Mouse (Mus musculus) lung, embryonic 14.5 days (tissue): ENCODE measurements around the gene Slco4a1. TPM values are rescaled to one million over a fixed set of nuclear protein-coding genes. Genes with fewer than 3 reads are reported as not detected.
A peak's percentile ranks its signal among the peaks of the same experiment; 100 is the strongest.

ENCODE experiments used
- ATAC-seq: fragments of 200-750 bp; cut with Nextera tagmentation; 2 replicates; pipeline ENCODE4 v1.8.0; 2017; ENCODE audit warnings: mild to moderate bottlenecking, moderate TSS enrichment, moderate library complexity; ENCODE audit not compliant: insufficient read depth
- DNase-seq: peaks from one replicate; pipeline ENCODE4 v3.0.0-alpha.2; 2015
- H3K27ac ChIP-seq: fragments of 300-500 bp; sonication (generic); 2 replicates; pipeline ENCODE4 v1.5.1; 2014; ENCODE audit warnings: low read depth, mild to moderate bottlenecking, moderate library complexity
- H3K27me3 ChIP-seq: fragments of 300-500 bp; sonication (generic); 2 replicates; pipeline ENCODE4 v1.6.1; 2014; ENCODE audit warnings: low read length, control low read depth; ENCODE audit not compliant: insufficient read depth
- H3K36me3 ChIP-seq: fragments of 300-500 bp; sonication (generic); 2 replicates; pipeline ENCODE4 v1.6.1; 2014; ENCODE audit warnings: control low read depth; ENCODE audit not compliant: insufficient read depth
- H3K4me1 ChIP-seq: fragments of 300-500 bp; sonication (generic); 2 replicates; pipeline ENCODE4 v1.6.1; 2014; ENCODE audit warnings: antibody characterized with exemption, control low read depth; ENCODE audit not compliant: insufficient read depth
- H3K4me2 ChIP-seq: fragments of 300-500 bp; sonication (generic); 2 replicates; pipeline ENCODE4 v1.6.1; 2014; ENCODE audit warnings: mild to moderate bottlenecking
- H3K4me3 ChIP-seq: fragments of 300-500 bp; sonication (generic); 2 replicates; pipeline ENCODE4 v1.5.1; 2014; ENCODE audit warnings: low read depth, low read length
- H3K9ac ChIP-seq: fragments of 300-500 bp; sonication (generic); 2 replicates; pipeline ENCODE4 v1.6.1; 2014
- H3K9me3 ChIP-seq: fragments of 300-500 bp; sonication (generic); 2 replicates; pipeline ENCODE4 v1.6.1; 2016; ENCODE audit warnings: low read depth, low read length, control low read depth
- CTCF ChIP-seq: IDR thresholded peaks from 2 replicates; pipeline ENCODE4 v1.5.1; 2016; ENCODE audit warnings: antibody characterized with exemption, low read depth
- WGBS: fragments of 180-500 bp; shearing (Covaris S2); extraction: QIAGEN DNeasy Blood & Tissue Kit; methylation state at CpG from one replicate; pipeline ENCODE4 v1.1.7; 2014; 5-methylcytosine and 5-hydroxymethylcytosine counted together
- polyA plus RNA-seq: library from polyadenylated mRNA; unstranded; fragments of >200 nt; fragmentation: Nextera tagmentation; extraction: Ambion mirVana; gene quantifications from 2 replicates; pipeline ENCODE4 v1.2.1, GENCODE M21; 2014

Slco4a1 gene
- polyA plus RNA-seq, 1 experiment from 2014 or later = 0.47 TPM

DNA sequence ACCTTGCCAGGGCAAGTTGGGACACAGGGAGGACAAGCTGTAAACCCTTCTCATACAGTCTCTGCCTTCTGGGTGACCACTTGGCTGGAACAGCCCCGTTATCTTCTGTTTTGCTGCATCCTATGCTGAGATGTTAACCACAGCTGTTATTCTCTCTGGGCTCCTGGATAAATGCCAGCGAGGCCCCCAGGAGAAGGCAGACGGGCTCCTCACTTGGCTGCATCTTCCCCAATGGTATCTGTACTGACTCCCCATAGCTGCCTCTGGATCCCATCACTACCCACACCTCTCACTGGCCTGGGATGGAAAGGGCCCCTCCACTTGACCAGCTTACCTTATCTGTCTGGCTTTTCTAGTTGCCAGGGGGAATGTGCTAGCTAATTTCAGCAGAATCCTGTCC, 57.0 kb downstream of the Slco4a1 start:
- H3K36me3 ChIP-seq = no peaks in the 10 kb centered on the region
- H3K9me3 ChIP-seq = no peaks in the 10 kb centered on the region
- no peak overlapping the region for H3K4me2 ChIP-seq
- H3K27me3 ChIP-seq = no peaks in the 10 kb centered on the region
- ATAC-seq (peak; percentile 76; the same call in 1 of the 2 replicates), DNase-seq (peak; percentile 78)
- H3K27ac ChIP-seq = no peak overlapping the region
- H3K4me3 ChIP-seq = no peak overlapping the region
- H3K9ac ChIP-seq = no peak overlapping the region
- TF ChIP-seq CTCF = no peak
- H3K4me1 ChIP-seq = peaks cover 4% of the 10 kb centered on the region; the same call in 1 of the 2 replicates
- 32% methylated on average over 3 of the region's 3 CpGs for WGBS

DNA sequence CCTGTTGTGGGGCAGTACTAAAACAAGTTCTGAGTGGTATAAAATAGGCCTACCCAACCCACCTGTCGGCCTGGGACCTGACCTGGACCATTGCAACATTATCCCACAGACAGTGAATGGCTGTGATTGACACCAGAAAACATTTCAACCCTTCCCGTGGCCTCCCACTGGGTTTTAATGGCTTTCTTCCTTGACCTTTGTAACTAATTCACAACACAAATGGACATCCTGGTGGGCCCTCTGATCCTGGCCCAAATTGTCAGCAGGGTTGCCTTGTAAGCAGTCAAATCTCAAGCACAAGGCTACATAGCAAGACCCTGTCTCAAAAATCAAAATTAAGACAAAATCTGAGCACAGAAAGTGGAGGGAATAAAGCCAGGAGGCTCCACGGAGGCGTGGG, 57.8 kb downstream of the Slco4a1 start:
- no peaks in the 10 kb centered on the region for H3K36me3 ChIP-seq
- DNase-seq = no peak
- TF ChIP-seq CTCF = no peak
- H3K27ac ChIP-seq = no peak overlapping the region
- ATAC-seq = no peak
- 59% methylated on average over 4 of the region's 4 CpGs for WGBS
- H3K9me3 ChIP-seq = no peaks in the 10 kb centered on the region
- no peak overlapping the region for H3K4me2 ChIP-seq
- peaks cover 4% of the 10 kb centered on the region; the same call in 1 of the 2 replicates for H3K4me1 ChIP-seq
- no peaks in the 10 kb centered on the region for H3K27me3 ChIP-seq
- H3K4me3 ChIP-seq = no peak overlapping the region
- no peak overlapping the region; the same call in 1 of the 2 replicates for H3K9ac ChIP-seq

DNA sequence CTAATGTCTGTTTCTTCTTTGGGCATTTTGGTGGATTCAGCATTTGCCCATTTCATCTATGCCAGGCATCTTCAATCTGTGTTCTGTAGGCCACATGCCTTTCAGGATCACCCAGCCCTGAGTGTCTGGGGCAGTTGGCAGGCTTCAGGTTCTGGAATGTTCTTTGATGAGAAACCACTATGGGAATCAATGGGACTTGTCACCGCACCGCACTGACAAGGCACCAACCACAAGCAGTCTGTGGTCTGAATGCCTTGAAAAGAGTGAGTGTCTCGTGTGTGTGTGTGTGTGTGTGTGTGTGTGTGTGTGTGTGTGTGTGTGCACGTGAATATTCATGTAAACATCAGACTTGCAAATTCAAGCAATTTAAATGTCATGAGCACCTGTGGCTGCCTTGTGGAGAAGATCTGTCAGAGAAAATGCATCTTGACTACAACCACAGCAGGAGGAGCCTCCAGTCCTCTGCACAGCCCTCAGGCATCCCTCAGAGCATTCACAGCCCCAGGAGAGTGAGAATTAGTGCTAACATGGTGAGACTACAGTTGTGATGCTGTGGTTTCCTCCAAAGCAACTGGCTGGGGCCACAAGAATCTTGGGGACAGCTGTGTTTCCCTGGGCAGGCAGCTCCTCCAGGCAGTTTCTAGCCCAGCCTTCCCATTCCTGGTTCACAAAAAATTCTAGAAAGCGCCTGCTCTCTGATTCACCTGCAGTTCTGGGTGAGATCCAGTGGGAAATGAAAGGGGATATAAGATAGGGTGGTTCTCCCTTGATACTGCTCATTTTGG, 65.6 kb downstream of the Slco4a1 start:
- no peak overlapping the region for H3K27ac ChIP-seq
- H3K9me3 ChIP-seq = no peaks in the 10 kb centered on the region
- no peak for TF ChIP-seq CTCF
- no peak for DNase-seq
- H3K4me2 ChIP-seq = no peak overlapping the region
- H3K9ac ChIP-seq = no peak overlapping the region
- WGBS = 76% methylated on average over 5 of the region's 5 CpGs
- 0 out of 2 replicates have a peak, but pooled peaks cover 2% of the 10 kb centered on the region for H3K27me3 ChIP-seq
- no peaks in the 10 kb centered on the region for H3K36me3 ChIP-seq
- no peak overlapping the region for H3K4me3 ChIP-seq
- no peaks in the 10 kb centered on the region for H3K4me1 ChIP-seq
- ATAC-seq = no peak

DNA sequence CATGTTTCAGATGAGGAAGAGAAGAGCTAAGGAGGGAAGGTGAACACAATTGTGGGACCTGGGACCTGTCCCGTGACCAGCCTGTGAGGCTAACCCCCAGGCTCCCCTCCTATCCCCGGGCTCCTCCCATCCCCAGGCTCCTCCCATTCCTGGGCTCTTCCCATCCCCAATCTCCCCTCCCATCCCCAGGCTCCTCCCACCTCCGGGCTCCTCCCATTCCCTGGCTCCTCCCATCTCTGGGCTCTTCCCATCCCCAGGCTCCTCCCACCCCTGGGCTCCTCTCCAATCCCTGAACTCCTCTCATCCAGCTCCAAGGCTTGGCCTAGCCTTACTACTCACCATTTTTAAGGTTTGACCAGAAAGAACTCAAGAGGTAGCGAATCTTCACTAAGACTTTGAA, 66.8 kb downstream of the Slco4a1 start:
- H3K9me3 ChIP-seq = no peaks in the 10 kb centered on the region
- no peak overlapping the region for H3K9ac ChIP-seq
- 72% methylated on average over 4 of the region's 4 CpGs for WGBS
- no peak for TF ChIP-seq CTCF
- no peak overlapping the region for H3K27ac ChIP-seq
- no peaks in the 10 kb centered on the region for H3K4me1 ChIP-seq
- H3K36me3 ChIP-seq = no peaks in the 10 kb centered on the region
- H3K27me3 ChIP-seq = peaks cover 2% of the 10 kb centered on the region; the same call in 1 of the 2 replicates
- no peak for DNase-seq
- ATAC-seq = peak; percentile 21; the same call in 1 of the 2 replicates
- H3K4me3 ChIP-seq = no peak overlapping the region
- H3K4me2 ChIP-seq = no peak overlapping the region

Other genes starting within 250 kb of the Slco4a1 start
- gene Lama5, start 230.4 kb upstream of the Slco4a1 start, polyA plus RNA-seq = 95.0 and 95.1 TPM in 2 replicates
- gene Rps21, start 198.9 kb upstream of the Slco4a1 start, polyA plus RNA-seq = 630 and 724 TPM in 2 replicates
- gene Cables2, start 182.7 kb upstream of the Slco4a1 start, polyA plus RNA-seq = 24.0 and 25.6 TPM in 2 replicates
- 1.9 and 2.3 TPM in 2 replicates for gene Rbbp8nl, start 166.4 kb upstream of the Slco4a1 start, polyA plus RNA-seq
- gene Gata5, start 121.5 kb upstream of the Slco4a1 start, polyA plus RNA-seq = 37.4 and 42.7 TPM in 2 replicates
- gene Ntsr1, start 43.7 kb downstream of the Slco4a1 start, polyA plus RNA-seq = 2.6 and 3.0 TPM in 2 replicates
- 34.7 and 39.0 TPM in 2 replicates for gene Mrgbp, start 125.1 kb downstream of the Slco4a1 start, polyA plus RNA-seq
- 71.6 and 79.2 TPM in 2 replicates for gene Ogfr, start 133.0 kb downstream of the Slco4a1 start, polyA plus RNA-seq
- 24.2 and 29.0 TPM in 2 replicates for gene Col9a3, start 141.5 kb downstream of the Slco4a1 start, polyA plus RNA-seq
- gene Tcfl5, start 186.5 kb downstream of the Slco4a1 start, polyA plus RNA-seq = 0.14 and 0.17 TPM in 2 replicates